Mouse (Mus musculus) cerebellum, adult 2 months (tissue): ENCODE data around the gene Stx8.

Source experiments
- CTCF ChIP-seq: fragments of 200-500 bp; IDR thresholded peaks from 2 replicates; pipeline ENCODE4 v1.5.1; 2011; ENCODE audit warnings: low read depth, mild to moderate bottlenecking, control low read depth, low read length, moderate library complexity, borderline replicate concordance; ENCODE audit not compliant: insufficient read depth
- POLR2A ChIP-seq: fragments of 200-500 bp; IDR thresholded peaks from 2 replicates; pipeline ENCODE4 v1.6.1; 2011; ENCODE audit warnings: low read length, control low read depth, borderline replicate concordance; ENCODE audit not compliant: insufficient read depth

DNA sequence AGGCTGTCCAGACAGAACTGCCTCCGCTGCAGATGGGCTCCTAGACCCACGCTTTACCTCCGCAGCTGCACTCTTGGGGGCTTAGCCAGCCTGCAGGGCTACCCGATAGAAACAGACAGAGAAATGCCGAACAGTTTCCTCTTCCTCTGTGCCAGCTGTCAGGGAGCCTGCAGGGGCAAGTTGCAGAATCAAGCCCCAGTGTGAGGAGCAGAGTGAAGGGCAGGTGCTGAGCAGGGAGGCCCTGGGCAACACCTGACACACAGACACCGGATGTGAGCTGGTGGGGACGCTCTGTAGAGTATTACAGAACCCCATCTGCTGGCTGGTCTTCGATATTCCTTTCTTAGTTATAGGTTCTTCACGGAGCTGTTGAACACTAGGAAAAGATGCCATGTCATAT lies 160.1 kb downstream of the Stx8 start:
- TF ChIP-seq POLR2A (no peak), CTCF (no peak)
